Mouse (Mus musculus) sigmoid colon, adult 10 weeks (tissue): Measurements from ENCODE around the gene Klhl30. TPM values are rescaled to one million over a fixed set of nuclear protein-coding genes. Genes with fewer than 3 reads are reported as not detected.

ENCODE experiments used
- polyA plus RNA-seq: library from polyadenylated mRNA; stranded (reverse); fragments of 350-450 nt; fragmentation: Illumina TruSeq; extraction: RNeasy Lipid Tissue Mini Kit (QIAGEN cat#74804); gene quantifications from one replicate; pipeline ENCODE4 v1.2.3, GENCODE M21; 2014; ENCODE audit warnings: low read depth, low replicate concordance

Gene Klhl30
- 0.35 TPM for polyA plus RNA-seq

DNA sequence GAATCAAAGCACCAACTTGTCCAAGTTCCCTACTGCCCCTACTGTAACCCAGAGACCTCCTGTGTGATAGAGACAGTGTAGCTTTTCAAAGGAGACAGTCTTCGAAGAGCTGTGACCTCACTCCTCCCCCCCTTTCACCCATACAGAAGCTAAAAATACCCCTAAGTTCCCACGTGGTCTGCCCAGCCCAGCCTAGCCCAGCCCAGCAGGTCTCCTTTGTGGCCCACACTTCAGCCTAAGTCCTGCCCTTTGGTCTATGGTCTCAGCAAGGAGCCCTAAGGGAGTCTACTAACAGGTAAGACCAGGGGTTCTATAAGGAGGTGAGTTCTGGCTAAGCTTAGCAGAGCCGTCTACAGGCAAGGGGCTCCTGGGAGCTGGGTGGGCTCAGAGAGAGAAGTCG, at the start of gene Klhl30:
TSS of gene Klhl30 (plus strand) at position 176 of the 400 bp plus-strand sequence.

DNA sequence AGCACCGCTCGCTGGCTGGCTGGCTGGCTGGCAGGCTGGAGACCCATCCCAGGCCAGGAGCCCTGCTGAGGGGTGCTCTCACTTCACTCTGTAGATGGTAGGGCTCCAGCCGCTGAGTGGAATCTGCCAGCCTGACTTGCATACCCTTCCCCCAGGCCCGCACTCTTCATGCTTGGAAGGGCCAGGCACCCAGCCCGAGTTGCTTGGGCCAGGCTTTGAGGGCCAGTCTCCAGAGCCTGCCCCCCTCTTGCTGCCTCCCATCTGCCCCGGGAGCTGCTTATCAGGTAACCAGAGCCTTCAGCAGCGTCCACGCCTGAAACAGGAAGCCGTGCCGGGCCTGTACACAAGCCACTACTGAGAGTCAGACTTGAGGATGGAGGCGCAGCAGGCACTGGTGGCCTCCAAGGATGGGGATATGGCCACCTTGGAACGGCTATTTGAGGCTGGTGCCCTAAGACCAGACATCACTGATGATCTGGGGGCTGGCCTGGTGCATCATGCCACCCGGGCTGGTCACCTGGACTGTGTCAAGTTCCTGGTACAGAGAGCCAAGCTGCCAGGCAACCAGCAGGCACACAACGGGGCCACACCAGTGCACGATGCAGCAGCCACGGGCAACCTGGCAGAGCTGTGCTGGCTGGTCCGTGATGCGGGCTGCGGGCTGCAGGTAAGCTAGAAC, 28.9 kb upstream of the Klhl30 start, which contains the start of gene Espnl:
TSS of gene Espnl (plus strand) at position 316 of the 679 bp plus-strand sequence.

DNA sequence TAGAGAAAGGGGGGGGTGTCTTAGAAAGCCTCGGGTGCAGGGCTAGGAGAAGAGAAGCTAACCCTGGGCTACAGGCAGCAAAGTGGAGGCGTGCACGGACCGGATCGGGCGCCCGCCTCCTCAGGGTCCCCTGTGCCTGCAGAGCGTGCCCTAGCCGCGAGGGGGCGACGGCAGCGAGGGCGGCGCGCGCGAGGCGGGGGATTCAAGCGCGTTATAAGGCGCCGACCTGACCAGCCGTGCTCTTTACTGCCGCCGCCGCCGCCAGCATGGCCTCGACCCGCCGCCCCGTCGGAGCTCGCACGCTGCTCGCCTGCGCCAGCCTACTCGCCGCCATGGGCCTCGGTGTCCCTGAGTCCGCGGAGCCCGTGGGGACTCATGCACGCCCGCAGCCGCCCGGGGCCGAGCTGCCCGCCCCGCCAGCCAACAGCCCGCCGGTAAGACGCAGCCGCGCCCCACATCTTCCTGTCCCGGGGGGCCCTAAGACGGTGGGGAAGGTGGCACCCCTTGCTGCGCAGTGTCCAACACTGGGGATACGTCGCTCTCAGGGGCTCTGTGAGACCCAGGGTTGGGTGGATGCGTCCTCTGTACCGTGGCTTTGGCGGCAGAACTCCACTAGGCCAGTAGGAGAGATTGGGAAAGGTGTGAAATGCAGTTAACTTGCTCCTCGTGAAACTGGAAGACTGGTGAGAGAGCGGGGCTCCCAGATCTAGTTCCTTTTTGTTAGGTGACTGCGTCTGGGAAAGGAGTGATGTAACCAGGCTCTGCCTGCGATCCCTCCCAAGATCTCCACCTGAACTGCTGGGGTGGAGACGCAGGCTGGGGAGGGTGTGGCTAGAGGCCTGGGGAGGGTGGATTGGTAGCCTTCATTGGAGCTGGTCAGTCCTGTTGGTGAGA, 15.6 kb downstream of the Klhl30 start, which contains the start of gene Erfe:
TSS of gene Erfe (plus strand) at position 216 of the 894 bp plus-strand sequence.

DNA sequence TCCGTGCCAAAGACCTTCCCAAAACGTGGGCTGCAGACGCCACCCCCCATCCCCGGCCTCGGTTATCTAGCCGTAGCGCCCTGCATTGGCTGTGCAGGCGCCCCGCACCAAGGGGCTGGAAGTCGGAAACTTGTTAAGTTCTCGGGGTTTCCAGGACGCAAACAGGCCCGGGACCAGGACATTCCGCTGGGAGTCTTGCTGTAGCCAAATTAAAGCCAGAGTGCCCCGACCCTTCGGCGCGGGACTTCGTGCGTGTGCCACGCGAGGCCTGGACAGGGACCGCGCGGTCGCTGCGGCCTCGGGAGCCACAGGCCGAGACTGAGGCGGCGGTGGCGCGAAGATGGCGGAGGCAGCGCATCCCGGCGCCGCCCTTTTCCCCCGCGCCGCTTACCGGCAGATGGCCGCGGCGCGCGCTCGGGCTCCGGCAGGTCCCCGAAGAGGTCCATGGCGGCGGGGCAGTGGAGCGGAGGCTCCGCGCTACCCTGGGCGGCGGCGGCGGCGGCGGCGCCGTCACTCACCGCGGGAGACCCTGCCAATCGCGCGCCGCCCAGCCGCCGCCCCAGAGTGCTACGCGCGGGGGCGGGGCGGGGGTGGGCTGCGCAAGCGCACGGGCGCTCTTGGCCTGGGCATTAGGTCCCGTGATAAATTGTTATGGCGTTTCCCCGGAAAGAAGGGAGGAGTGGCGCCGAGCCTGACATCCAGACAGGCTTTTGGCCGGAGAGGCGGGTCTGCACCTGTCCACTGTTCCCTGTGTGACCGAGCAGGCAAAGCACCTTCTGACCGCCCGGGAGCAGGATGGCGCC, 47.6 kb downstream of the Klhl30 start, which contains the start of gene Ilkap:
TSS of gene Ilkap (minus strand) at position 556 of the 803 bp plus-strand sequence.

Other genes with a start within 250 kb of the Klhl30 start
- 0.88 TPM for gene Rbm44, start 205.9 kb upstream of the Klhl30 start, polyA plus RNA-seq
- 8.0 TPM for gene Ramp1, start 171.2 kb upstream of the Klhl30 start, polyA plus RNA-seq
- gene Ube2f, start 100.7 kb upstream of the Klhl30 start, polyA plus RNA-seq: 97.8 TPM
- gene Scly, start 52.7 kb upstream of the Klhl30 start, polyA plus RNA-seq: 3.8 TPM
- gene Espnl, start 28.9 kb upstream of the Klhl30 start, polyA plus RNA-seq: not detected
- gene Erfe, start 15.4 kb downstream of the Klhl30 start, polyA plus RNA-seq: 10.8 TPM
- 60.5 TPM for gene Ilkap, start 47.8 kb downstream of the Klhl30 start, polyA plus RNA-seq
- 0.88 TPM for gene Hes6, start 63.0 kb downstream of the Klhl30 start, polyA plus RNA-seq
- gene Per2, start 108.3 kb downstream of the Klhl30 start, polyA plus RNA-seq: 7.3 TPM
- gene Traf3ip1, start 143.6 kb downstream of the Klhl30 start, polyA plus RNA-seq: 4.4 TPM
- gene Asb1, start 189.5 kb downstream of the Klhl30 start, polyA plus RNA-seq: 2.9 TPM